ENCODE assay signal across 19 mouse cellular contexts in genomic region chr9:108635415-108635814, GRCm38 (mm10). TPM values are rescaled to one million over a fixed set of nuclear protein-coding genes. Genes with fewer than 3 reads are reported as not detected.
DNase-seq lines count a peak whose midpoint lies in the region; ATAC-seq and TF ChIP-seq lines count a peak whose summit lies in the region.
"Had no signal": no experiment of that assay in that cellular context is flagged by ENCODE, and none has a peak within 500 bp of the region (broad histone marks: within the 10 kb centered on the region; RNA-seq: fewer than 3 reads in every experiment).

No protein-coding gene starts in this region.

- H3K9me3 ChIP-seq in MEL (replicated peaks; ENCODE audit: insufficient read depth, low read length) = no peaks in the 10 kb centered on the region
- H3K9me3 ChIP-seq: embryonic facial prominence, embryonic 15.5 days; forebrain, embryonic 15.5 days; heart, embryonic 10.5 days; hindbrain, embryonic 15.5 days had no signal

- DNase-seq in MEL (ENCODE audit: low read depth, low spot score) = peak; percentile 49
- DNase-seq in ZHBTc4 (ENCODE audit: low read depth, low spot score) = peak; percentile 45
- no peak for DNase-seq in thymus, postnatal 10 days (ENCODE audit: low spot score in 2 of 2)
- DNase-seq in thymus, postnatal 36 days = no peak
- DNase-seq in gastrocnemius, postnatal 14 days = no peak
- DNase-seq: adrenal gland, postnatal 10 days; cerebellum, adult 2 months; cerebellum, postnatal 10 days; embryo, embryonic 11 days; heart, adult 18-20 months; heart, postnatal 36 days had no signal

- H3K36me3 ChIP-seq in MEL (ENCODE audit: control insufficient read depth in 1 of 2, insufficient read depth in 2 of 2, low read length in 2 of 2) = peaks cover 21 to 54% of the 10 kb centered on the region in 2 experiments
- H3K36me3 ChIP-seq: hindbrain, embryonic 15.5 days had no signal

- H3K9ac ChIP-seq in MEL (ENCODE audit: control insufficient read depth, low read depth, low read length, poor library complexity, severe bottlenecking) = no peak overlapping the region
- H3K9ac ChIP-seq: embryonic facial prominence, embryonic 15.5 days; forebrain, embryonic 15.5 days; hindbrain, embryonic 15.5 days had no signal

- no peak for TF ChIP-seq EP300 in MEL (IDR thresholded peaks at IDR 0.05; ENCODE audit: low read depth in 1 of 2, low read length in 2 of 2)

- peaks cover 25 to 31% of the 10 kb centered on the region in 2 experiments for H3K4me1 ChIP-seq in MEL (ENCODE audit: control insufficient read depth in 1 of 2, insufficient read depth in 2 of 2, low read length in 2 of 2)
- H3K4me1 ChIP-seq: embryonic facial prominence, embryonic 15.5 days; forebrain, embryonic 15.5 days; hindbrain, embryonic 15.5 days had no signal

- peak; percentile 53 for ATAC-seq in erythroid progenitor cell, adult 5-6 weeks (replicated peaks; ENCODE audit: low FRiP score, poor library complexity, severe bottlenecking)
- peak; percentile 63 for ATAC-seq in megakaryocyte progenitor cell, adult 5-6 weeks (replicated peaks; ENCODE audit: poor library complexity)
- ATAC-seq: forebrain, embryonic 15.5 days had no signal

- intact Hi-C loops in gastrocnemius, postnatal 14 days (cut with DNase I; ENCODE audit: low total_unique reads) = no loop called here

- no peak for TF ChIP-seq CTCF in MEL (IDR thresholded peaks at IDR 0.05 in 2 of 3, conservative IDR thresholded peaks at IDR 0.05 in 1 of 3; ENCODE audit: control insufficient read depth in 1 of 3, insufficient read depth in 1 of 3, low read depth in 2 of 3, low read length in 3 of 3, poor library complexity in 1 of 3, severe bottlenecking in 1 of 3)

- peaks cover 30% of the 10 kb centered on the region for H3K79me2 ChIP-seq in MEL (ENCODE audit: control insufficient read depth, insufficient read depth, low read length, poor library complexity)

- no peak for TF ChIP-seq POLR2A in MEL (IDR thresholded peaks at IDR 0.05; ENCODE audit: control insufficient read depth in 1 of 2, insufficient read depth in 1 of 2, low read depth in 1 of 2, low read length in 2 of 2, poor library complexity in 1 of 2)

- H3K27me3 ChIP-seq in MEL (ENCODE audit: control insufficient read depth in 1 of 2, insufficient read depth in 2 of 2, low read length in 2 of 2) = no peaks in the 10 kb centered on the region
- H3K27me3 ChIP-seq: CH12.LX; embryonic facial prominence, embryonic 15.5 days; forebrain, embryonic 15.5 days; hindbrain, embryonic 15.5 days had no signal

- TF ChIP-seq RAD21 in MEL (IDR thresholded peaks at IDR 0.05; ENCODE audit: low read depth, low read length) = no peak

- H3K27ac ChIP-seq in MEL (ENCODE audit: control insufficient read depth, low read depth, low read length) = no peak overlapping the region
- H3K27ac ChIP-seq: embryonic facial prominence, embryonic 15.5 days; forebrain, embryonic 15.5 days; heart, embryonic 10.5 days; hindbrain, embryonic 15.5 days had no signal

- H3K4me3 ChIP-seq in MEL (ENCODE audit: control insufficient read depth in 1 of 2, insufficient read depth in 1 of 2, low read depth in 2 of 2, low read length in 2 of 2) = no peak overlapping the region
- H3K4me3 ChIP-seq: embryonic facial prominence, embryonic 15.5 days; erythroblast, embryonic 14.5 days; forebrain, embryonic 15.5 days; heart, embryonic 10.5 days; hindbrain, embryonic 15.5 days had no signal

TF ChIP-seq in MEL, 35 proteins besides CTCF, POLR2A, EP300 and RAD21:
- no peak for TF ChIP-seq GATA1 (IDR thresholded peaks at IDR 0.05; ENCODE audit: low read depth, low read length)

RNA-seq across cellular contexts. Expression of gene Arih2, which starts 13.8 kb away (rescaled TPM):
- 55.8 and 59.6 TPM in 2 replicates for total RNA-seq in MEL (2012; rRNA removed)
- 10 to 100 TPM in 1 of 2 experiments, not detected in 1; 66.5 TPM for polyA plus RNA-seq in MEL (2012; ENCODE audit: insufficient read depth in 1 of 2, insufficient read length in 2 of 2, low read depth in 1 of 2, low replicate concordance in 2 of 2, missing spikeins in 1 of 2)
- total RNA-seq in erythroid progenitor cell, adult 5-6 weeks (2015; ENCODE audit: low replicate concordance) = 36.0 and 49.4 TPM in 2 replicates
- total RNA-seq in erythroid progenitor cell, adult 5-6 weeks (2017; ENCODE audit: low replicate concordance) = 77.1 and 79.9 TPM in 2 replicates
- 20.0 and 20.1 TPM in 2 replicates for total RNA-seq in megakaryocyte progenitor cell, adult 5-6 weeks (2015)
- total RNA-seq in megakaryocyte progenitor cell, adult 5-6 weeks (2017) = 42.5 and 47.4 TPM in 2 replicates
- total RNA-seq in gastrocnemius, postnatal 14 days (2021) = 10 to 100 TPM; 49.0 to 53.4 TPM

RNA-seq across cellular contexts. Expression of gene Slc25a20, which starts 26.5 kb away (rescaled TPM):
- 15.6 and 19.3 TPM in 2 replicates for total RNA-seq in MEL (2012; rRNA removed)
- 10 to 100 TPM in 1 of 2 experiments, not detected in 1; 24.1 TPM for polyA plus RNA-seq in MEL (2012; ENCODE audit: insufficient read depth in 1 of 2, insufficient read length in 2 of 2, low read depth in 1 of 2, low replicate concordance in 2 of 2, missing spikeins in 1 of 2)
- total RNA-seq in erythroid progenitor cell, adult 5-6 weeks (2015; ENCODE audit: low replicate concordance) = 4.2 TPM in 1 of 2 replicates, not detected in the other
- total RNA-seq in erythroid progenitor cell, adult 5-6 weeks (2017; ENCODE audit: low replicate concordance) = 2.0 and 6.9 TPM in 2 replicates
- 18.5 and 21.5 TPM in 2 replicates for total RNA-seq in megakaryocyte progenitor cell, adult 5-6 weeks (2015)
- total RNA-seq in megakaryocyte progenitor cell, adult 5-6 weeks (2017) = 26.0 and 28.3 TPM in 2 replicates
- 10 to 100 TPM; 59.0 to 84.8 TPM for total RNA-seq in gastrocnemius, postnatal 14 days (2021)

RNA-seq across cellular contexts. Expression of gene P4htm, which starts 37.9 kb away (rescaled TPM):
- 0.08 and 0.10 TPM in 2 replicates for total RNA-seq in MEL (2012; rRNA removed)
- polyA plus RNA-seq in MEL (2012; ENCODE audit: insufficient read depth in 1 of 2, insufficient read length in 2 of 2, low read depth in 1 of 2, low replicate concordance in 2 of 2, missing spikeins in 1 of 2) = under 1 TPM in 1 of 2 experiments, not detected in 1; 0.22 TPM
- total RNA-seq in erythroid progenitor cell, adult 5-6 weeks (2015; ENCODE audit: low replicate concordance) = not detected in 2 replicates
- total RNA-seq in erythroid progenitor cell, adult 5-6 weeks (2017; ENCODE audit: low replicate concordance) = not detected in 2 replicates
- 0.39 and 1.2 TPM in 2 replicates for total RNA-seq in megakaryocyte progenitor cell, adult 5-6 weeks (2015)
- 1.00 and 1.8 TPM in 2 replicates for total RNA-seq in megakaryocyte progenitor cell, adult 5-6 weeks (2017)
- 1 to 10 TPM; 4.0 to 4.1 TPM for total RNA-seq in gastrocnemius, postnatal 14 days (2021)

RNA-seq across cellular contexts. Expression of gene Prkar2a, which starts 53.7 kb away (rescaled TPM):
- 18.9 and 22.4 TPM in 2 replicates for total RNA-seq in MEL (2012; rRNA removed)
- polyA plus RNA-seq in MEL (2012; ENCODE audit: insufficient read depth in 1 of 2, insufficient read length in 2 of 2, low read depth in 1 of 2, low replicate concordance in 2 of 2, missing spikeins in 1 of 2) = 100 to 1,000 TPM in 1 of 2 experiments, 10 to 100 TPM in 1; 87.9 to 230 TPM
- 1.4 and 10.9 TPM in 2 replicates for total RNA-seq in erythroid progenitor cell, adult 5-6 weeks (2015; ENCODE audit: low replicate concordance)
- total RNA-seq in erythroid progenitor cell, adult 5-6 weeks (2017; ENCODE audit: low replicate concordance) = 1.4 and 1.5 TPM in 2 replicates
- total RNA-seq in megakaryocyte progenitor cell, adult 5-6 weeks (2015) = 20.0 and 21.9 TPM in 2 replicates
- total RNA-seq in megakaryocyte progenitor cell, adult 5-6 weeks (2017) = 17.4 and 29.2 TPM in 2 replicates
- 100 to 1,000 TPM in 1 of 2 experiments, 10 to 100 TPM in 1; 92.4 to 112 TPM for total RNA-seq in gastrocnemius, postnatal 14 days (2021)

RNA-seq across cellular contexts. Expression of gene Wdr6, which starts 56.9 kb away (rescaled TPM):
- total RNA-seq in MEL (2012; rRNA removed) = 43.2 and 43.5 TPM in 2 replicates
- 10 to 100 TPM in 1 of 2 experiments, not detected in 1; 44.9 TPM for polyA plus RNA-seq in MEL (2012; ENCODE audit: insufficient read depth in 1 of 2, insufficient read length in 2 of 2, low read depth in 1 of 2, low replicate concordance in 2 of 2, missing spikeins in 1 of 2)
- total RNA-seq in erythroid progenitor cell, adult 5-6 weeks (2015; ENCODE audit: low replicate concordance) = 2.9 and 6.8 TPM in 2 replicates
- 1.4 and 3.7 TPM in 2 replicates for total RNA-seq in erythroid progenitor cell, adult 5-6 weeks (2017; ENCODE audit: low replicate concordance)
- 9.8 and 10.2 TPM in 2 replicates for total RNA-seq in megakaryocyte progenitor cell, adult 5-6 weeks (2015)
- 15.5 and 17.4 TPM in 2 replicates for total RNA-seq in megakaryocyte progenitor cell, adult 5-6 weeks (2017)
- 10 to 100 TPM in 1 of 2 experiments, 1 to 10 TPM in 1; 6.9 to 10.4 TPM for total RNA-seq in gastrocnemius, postnatal 14 days (2021)

Comparison
In these comparisons a context has a peak if more than half of its experiments do, and no peak if none do; other contexts are left out.
1. DNase-seq: peak in MEL (single experiment) and ZHBTc4 (single experiment); none in thymus, postnatal 10 days (0 of 2), thymus, postnatal 36 days (0 of 2) and gastrocnemius, postnatal 14 days (single experiment).